Mouse (Mus musculus) limb, embryonic 14.5 days (tissue): ENCODE data around the gene Gm14393. TPM values are rescaled to one million over a fixed set of nuclear protein-coding genes. Genes with fewer than 3 reads are reported as not detected.
"Not testable (repeated sequence)": the region's sequence is repeated elsewhere in the genome, so short reads cannot be mapped to it uniquely, and the experiment has no call there.

ENCODE experiments used
- ATAC-seq: fragments of 200-750 bp; cut with Nextera tagmentation; 2 replicates; pipeline ENCODE4 v1.8.0; 2017; ENCODE audit warnings: low read depth, moderate number of reproducible peaks, moderate TSS enrichment; ENCODE audit not compliant: low FRiP score
- DNase-seq: peaks from one replicate; pipeline ENCODE4 v3.0.0-alpha.2; 2015; ENCODE audit warnings: low spot score
- H3K27ac ChIP-seq: fragments of 300-500 bp; sonication (generic); replicated peaks from 2 replicates; pipeline ENCODE4 v1.5.1; 2014; ENCODE audit warnings: low read depth, mild to moderate bottlenecking, low read length, moderate library complexity, mixed read lengths
- H3K27me3 ChIP-seq: fragments of 300-500 bp; sonication (generic); 2 replicates; pipeline ENCODE4 v1.6.1; 2014; ENCODE audit warnings: low read length, mixed read lengths; ENCODE audit not compliant: control insufficient read depth, insufficient read depth
- H3K36me3 ChIP-seq: fragments of 300-500 bp; sonication (generic); 2 replicates; pipeline ENCODE4 v1.6.1; 2014; ENCODE audit warnings: mild to moderate bottlenecking, low read length, moderate library complexity, mixed read lengths; ENCODE audit not compliant: control insufficient read depth, insufficient read depth
- H3K4me1 ChIP-seq: fragments of 300-500 bp; sonication (generic); 2 replicates; pipeline ENCODE4 v1.6.1; 2014; ENCODE audit warnings: antibody characterized with exemption, low read length, mixed read lengths; ENCODE audit not compliant: control insufficient read depth, insufficient read depth
- H3K4me2 ChIP-seq: fragments of 300-500 bp; sonication (generic); replicated peaks from 2 replicates; pipeline ENCODE4 v1.6.1; 2014; ENCODE audit warnings: low read depth, mild to moderate bottlenecking, low read length, moderate library complexity; ENCODE audit not compliant: severe bottlenecking
- H3K4me3 ChIP-seq: fragments of 300-500 bp; sonication (generic); replicated peaks from 2 replicates; pipeline ENCODE4 v1.5.1; 2014; ENCODE audit warnings: low read length
- H3K9ac ChIP-seq: fragments of 300-500 bp; sonication (generic); 2 replicates; pipeline ENCODE4 v1.6.1; 2014; ENCODE audit warnings: mild to moderate bottlenecking, low read depth, low read length, moderate library complexity; ENCODE audit not compliant: severe bottlenecking
- H3K9me3 ChIP-seq: fragments of 300-500 bp; sonication (generic); 2 replicates; pipeline ENCODE4 v1.6.1; 2016; ENCODE audit warnings: low read length; ENCODE audit not compliant: control insufficient read depth
- WGBS: fragments of 180-500 bp; shearing (Covaris S2); extraction: QIAGEN DNeasy Blood & Tissue Kit; methylation state at CpG from one replicate; pipeline ENCODE4 v1.1.7; 2014; 5-methylcytosine and 5-hydroxymethylcytosine counted together
- polyA plus RNA-seq, 2 experiments: library from polyadenylated mRNA; depleted of rRNA in 1 of 2; stranded (reverse) in 1 of 2; unstranded in 1 of 2; fragments of >200 nt; fragmentation: Nextera tagmentation in 1 of 2; extraction: Ambion mirVana in 1 of 2; gene quantifications; 2 replicates each; pipeline versions ENCODE4 v1.2.1 to v1.2.3; 2012 to 2014

The Gm14393 gene
- polyA plus RNA-seq (2012; rRNA removed) (0.13 TPM in 1 of 2 replicates, not detected in the other), polyA plus RNA-seq (2014; fragmentation: Nextera tagmentation; extraction: Ambion mirVana) (0.77 and 1.1 TPM in 2 replicates)

DNA sequence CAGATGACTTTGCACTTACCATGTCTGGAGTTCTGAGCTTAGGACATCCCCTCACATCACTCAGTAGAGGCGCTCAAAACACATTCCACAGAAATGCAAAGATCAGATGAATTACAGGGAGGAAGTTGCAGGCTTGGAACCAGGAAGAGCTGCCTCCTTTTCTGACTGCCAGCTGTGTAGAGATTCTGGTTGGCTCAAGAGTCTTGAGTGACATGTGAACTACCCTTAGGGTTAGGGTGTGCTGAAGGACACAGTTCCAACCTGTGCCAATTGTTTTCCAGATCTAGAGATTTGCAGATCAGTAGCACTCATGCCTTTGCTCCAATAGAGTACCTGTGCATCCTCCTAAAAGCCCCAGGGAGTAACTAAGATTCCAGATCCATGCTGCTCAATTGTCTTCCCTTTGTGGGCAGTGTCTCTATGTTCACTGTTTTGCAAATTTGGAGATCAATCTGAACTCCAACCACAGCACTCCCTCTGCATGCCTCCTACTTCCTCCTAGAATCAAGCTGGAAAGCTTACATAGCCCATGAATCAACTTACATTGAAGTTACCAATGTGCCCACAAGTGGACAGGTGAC lies at the start of gene Gm14393:
Gene Gm14393, minus strand, starts transcription at position 101 of the 581 bp plus-strand sequence.
- not testable (repeated sequence) for H3K4me2 ChIP-seq, H3K9ac ChIP-seq, DNase-seq, ATAC-seq, H3K36me3 ChIP-seq, H3K4me1 ChIP-seq, H3K4me3 ChIP-seq, H3K9me3 ChIP-seq, H3K27me3 ChIP-seq, H3K27ac ChIP-seq
- WGBS, result 64% methylated on average over 1 of the region's 1 CpGs

DNA sequence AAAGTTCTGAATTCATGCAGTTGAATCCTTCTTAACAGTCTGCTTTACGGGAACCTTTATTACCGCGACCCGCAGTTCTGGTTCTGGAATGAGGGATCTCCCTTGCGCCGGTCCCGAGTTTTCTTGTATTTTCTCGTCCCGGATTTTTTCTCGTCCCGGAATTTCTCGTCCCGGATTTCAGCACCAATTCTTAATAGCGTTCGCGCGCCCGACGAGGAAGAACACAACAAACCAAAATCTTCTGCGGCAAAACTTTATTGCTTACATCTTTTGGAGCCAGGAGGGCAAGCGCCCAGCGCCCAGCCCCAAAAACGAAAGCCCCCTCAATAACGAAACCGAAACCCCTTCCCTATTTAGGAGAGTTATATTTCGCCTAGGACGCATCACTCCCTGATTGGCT lies 23.3 kb downstream of the Gm14393 start:
- 96% methylated on average over 22 of the region's 27 CpGs for WGBS

More for the DNA sequence above, 23.3 kb downstream of the Gm14393 start:
- H3K4me1 ChIP-seq, DNase-seq, H3K27ac ChIP-seq, ATAC-seq, H3K9me3 ChIP-seq, H3K4me2 ChIP-seq, H3K4me3 ChIP-seq, H3K27me3 ChIP-seq, H3K9ac ChIP-seq, H3K36me3 ChIP-seq: not testable (repeated sequence)

Other genes starting within 250 kb of the Gm14393 start
- 0.11 TPM in 1 of 2 replicates, not detected in the other for gene Gm14444, start 57.5 kb downstream of the Gm14393 start, polyA plus RNA-seq (2012; rRNA removed)
- not detected in 2 replicates for gene Gm14444, start 57.5 kb downstream of the Gm14393 start, polyA plus RNA-seq (2014; fragmentation: Nextera tagmentation; extraction: Ambion mirVana)
- 6.5 and 7.5 TPM in 2 replicates for gene Gm14399, start 74.2 kb upstream of the Gm14393 start, polyA plus RNA-seq (2012; rRNA removed)
- gene Gm14399, start 74.2 kb upstream of the Gm14393 start, polyA plus RNA-seq (2014; fragmentation: Nextera tagmentation; extraction: Ambion mirVana), result 4.8 and 6.9 TPM in 2 replicates
- gene Gm14443, start 108.1 kb upstream of the Gm14393 start, polyA plus RNA-seq (2012; rRNA removed), result 0.81 and 1.7 TPM in 2 replicates
- gene Gm14443, start 108.1 kb upstream of the Gm14393 start, polyA plus RNA-seq (2014; fragmentation: Nextera tagmentation; extraction: Ambion mirVana), result 0.90 and 1.1 TPM in 2 replicates
- 9.7 and 15.1 TPM in 2 replicates for gene Gm14391, start 139.1 kb upstream of the Gm14393 start, polyA plus RNA-seq (2012; rRNA removed)
- gene Gm14391, start 139.1 kb upstream of the Gm14393 start, polyA plus RNA-seq (2014; fragmentation: Nextera tagmentation; extraction: Ambion mirVana), result 8.3 and 10.1 TPM in 2 replicates
- gene Gm14440, start 207.3 kb upstream of the Gm14393 start, polyA plus RNA-seq (2012; rRNA removed), result not detected in 2 replicates
- 2.4 TPM in 1 of 2 replicates, not detected in the other for gene Gm14440, start 207.3 kb upstream of the Gm14393 start, polyA plus RNA-seq (2014; fragmentation: Nextera tagmentation; extraction: Ambion mirVana)